Mouse (Mus musculus) layer of hippocampus, adult 2 months (tissue): ENCODE data around the gene Mcat. TPM values are rescaled to one million over a fixed set of nuclear protein-coding genes. Genes with fewer than 3 reads are reported as not detected.

Source experiments
- DNase-seq, 2 experiments: peaks; one replicate each; pipeline ENCODE4 v3.0.0; 2022; ENCODE audit warnings: low spot score in 2 of 2
- H3K27ac ChIP-seq: fragments of 200-600 bp; 2 replicates; pipeline ENCODE4 v1.8.1; 2022
- H3K4me3 ChIP-seq: fragments of 200-600 bp; 2 replicates; pipeline ENCODE4 v1.8.1; 2022; ENCODE audit warnings: mild to moderate bottlenecking
- CTCF ChIP-seq: fragments of 200-600 bp; conservative IDR thresholded peaks from 2 replicates; pipeline ENCODE4 v1.8.1; 2022; ENCODE audit warnings: antibody characterized with exemption, mild to moderate bottlenecking, moderate library complexity
- total RNA-seq, 2 experiments: library from RNA; stranded (reverse); gene quantifications; 2 replicates each; pipeline ENCODE4 v1.2.3; 2021

Mcat gene
- total RNA-seq, 2 experiments from 2014 or later = 24.2 to 28.7 TPM

- DNase-seq = no peak
- H3K27ac ChIP-seq = no peak overlapping the region
- TF ChIP-seq CTCF = no peak
- H3K4me3 ChIP-seq = no peak overlapping the region
Measured at GRCm38 (mm10) chr15:83593189-83593585, 29.6 kb upstream of the Mcat start.

GRCm38 (mm10) chr15:83592260-83593188, 28.9 kb upstream of the Mcat start:
- H3K4me3 ChIP-seq = no peak overlapping the region
- no peak for DNase-seq
- H3K27ac ChIP-seq = no peak overlapping the region
- TF ChIP-seq CTCF = no peak

- Histone ChIP-seq H3K4me3 (no peak overlapping the region), H3K27ac (no peak overlapping the region)
- no peak for DNase-seq
- no peak for TF ChIP-seq CTCF
Measured at GRCm38 (mm10) chr15:83591758-83592157, 28.2 kb upstream of the Mcat start.

- DNase-seq = no peak
- TF ChIP-seq CTCF = no peak
- no peak overlapping the region for H3K4me3 ChIP-seq
- no peak overlapping the region for H3K27ac ChIP-seq
Measured at GRCm38 (mm10) chr15:83590841-83591240, 27.3 kb upstream of the Mcat start.

- Histone ChIP-seq H3K27ac (no peak overlapping the region), H3K4me3 (no peak overlapping the region)
- DNase-seq = no peak
- no peak for TF ChIP-seq CTCF
Measured at GRCm38 (mm10) chr15:83584741-83585220, 21.2 kb upstream of the Mcat start.

- DNase-seq = peak in 1 of 2 experiments; percentile 37
- H3K4me3 ChIP-seq = no peak overlapping the region
- TF ChIP-seq CTCF = peak; percentile 76
- no peak overlapping the region for H3K27ac ChIP-seq
Measured at GRCm38 (mm10) chr15:83583419-83584156, 20.0 kb upstream of the Mcat start.

- no peak overlapping the region for H3K4me3 ChIP-seq
- TF ChIP-seq CTCF = no peak
- no peak for DNase-seq
- H3K27ac ChIP-seq = no peak overlapping the region
Measured at GRCm38 (mm10) chr15:83582931-83583330, 19.3 kb upstream of the Mcat start.

GRCm38 (mm10) chr15:83576651-83577050, 13.1 kb upstream of the Mcat start:
- DNase-seq = no peak
- H3K27ac ChIP-seq = no peak overlapping the region
- no peak overlapping the region for H3K4me3 ChIP-seq
- TF ChIP-seq CTCF = no peak

GRCm38 (mm10) chr15:83575543-83575942, 12.0 kb upstream of the Mcat start:
- Histone ChIP-seq H3K4me3 (no peak overlapping the region), H3K27ac (no peak overlapping the region)
- DNase-seq = no peak
- TF ChIP-seq CTCF = no peak

- DNase-seq = no peak
- Histone ChIP-seq H3K4me3 (no peak overlapping the region), H3K27ac (no peak overlapping the region)
- no peak for TF ChIP-seq CTCF
Measured at GRCm38 (mm10) chr15:83574731-83575351, 11.3 kb upstream of the Mcat start.

- no peak overlapping the region for H3K4me3 ChIP-seq
- no peak overlapping the region for H3K27ac ChIP-seq
- TF ChIP-seq CTCF = no peak
- no peak for DNase-seq
Measured at GRCm38 (mm10) chr15:83573606-83574005, 10.0 kb upstream of the Mcat start.

- TF ChIP-seq CTCF = no peak
- no peak overlapping the region for H3K4me3 ChIP-seq
- no peak overlapping the region for H3K27ac ChIP-seq
- DNase-seq = no peak
Measured at GRCm38 (mm10) chr15:83572132-83572531, 8.5 kb upstream of the Mcat start.

GRCm38 (mm10) chr15:83571636-83572035, 8.0 kb upstream of the Mcat start:
- DNase-seq = no peak

More at GRCm38 (mm10) chr15:83571636-83572035, 8.0 kb upstream of the Mcat start:
- Histone ChIP-seq H3K27ac (no peak overlapping the region), H3K4me3 (no peak overlapping the region)
- TF ChIP-seq CTCF = no peak
